Mouse (Mus musculus) mouse embryonic stem cell (cell line): ENCODE measurements around the gene Rnf126.
"Not testable (repeated sequence)": the region's sequence is repeated elsewhere in the genome, so short reads cannot be mapped to it uniquely, and the experiment has no call there.

Source experiments
- in situ Hi-C, 2 experiments: fragments of 300-500 bp; cut with MboI; formaldehyde crosslinking; loops; 1 replicate in 1 of 2; 3 replicates in 1 of 2; pipeline ENCODE4 v1.14.3; 2019 to 2020; ENCODE audit warnings: low sequenced_read_pairs in 2 of 2, low pct_unique_long_range_greater_than_20kb in 1 of 2, mixed read lengths in 1 of 2; ENCODE audit not compliant: unreplicated experiment in 1 of 2

The Rnf126 gene

GRCm38 (mm10) chr10:79773208-79773607, 6.5 kb upstream of the Rnf126 start:
- in situ Hi-C loops: no loop called here

GRCm38 (mm10) chr10:79772320-79772719, 5.6 kb upstream of the Rnf126 start:
- in situ Hi-C loops: no loop called here

GRCm38 (mm10) chr10:79769329-79769728, 2.6 kb upstream of the Rnf126 start:
- in situ Hi-C loops: no loop called here

GRCm38 (mm10) chr10:79768400-79768799, 1.6 kb upstream of the Rnf126 start:
- in situ Hi-C loops: no loop called here

GRCm38 (mm10) chr10:79767372-79768244, 856 bp upstream of the Rnf126 start:
- in situ Hi-C loops: no loop called here

GRCm38 (mm10) chr10:79766001-79766507, 698 bp downstream of the Rnf126 start:
- in situ Hi-C loops: no loop called here

- in situ Hi-C loops: no loop called here
Measured at GRCm38 (mm10) chr10:79765228-79765745, 1.5 kb downstream of the Rnf126 start.

GRCm38 (mm10) chr10:79764234-79764633, 2.5 kb downstream of the Rnf126 start:
- in situ Hi-C loops: no loop called here

GRCm38 (mm10) chr10:79762875-79763274, 3.9 kb downstream of the Rnf126 start:
- in situ Hi-C loops: no loop called here

GRCm38 (mm10) chr10:79760603-79761143, 6.1 kb downstream of the Rnf126 start:
- in situ Hi-C loops: no loop called here

GRCm38 (mm10) chr10:79759675-79760074, 7.1 kb downstream of the Rnf126 start:
- in situ Hi-C loops: not testable (repeated sequence)

- in situ Hi-C loops: no loop called here
Measured at GRCm38 (mm10) chr10:79756660-79757059, 10.1 kb downstream of the Rnf126 start.

GRCm38 (mm10) chr10:79755854-79756253, 10.9 kb downstream of the Rnf126 start:
- in situ Hi-C loops: no loop called here

GRCm38 (mm10) chr10:79754856-79755516, 11.8 kb downstream of the Rnf126 start, which contains the start of gene Fgf22:
TSS of gene Fgf22 (plus strand) at chr10:79755076.
- in situ Hi-C loops: no loop called here

GRCm38 (mm10) chr10:79748496-79748895, 18.3 kb downstream of the Rnf126 start:
- in situ Hi-C loops: no loop called here

- in situ Hi-C loops: no loop called here
Measured at GRCm38 (mm10) chr10:79746774-79747151, 20.0 kb downstream of the Rnf126 start.

- in situ Hi-C loops: no loop called here
Measured at GRCm38 (mm10) chr10:79745898-79746773, 20.6 kb downstream of the Rnf126 start, which contains the start of gene Polrmt. TSS of gene Polrmt (minus strand) at chr10:79746581.

GRCm38 (mm10) chr10:79745411-79745810, 21.3 kb downstream of the Rnf126 start:
- in situ Hi-C loops: no loop called here
